Mouse (Mus musculus) ES-E14 (cell line): ENCODE measurements around the gene Stmn1. TPM values are rescaled to one million over a fixed set of nuclear protein-coding genes. Genes with fewer than 3 reads are reported as not detected.

Source experiments
- DNase-seq: peaks from one replicate; pipeline ENCODE4 v3.0.0-alpha.2; 2013; ENCODE audit warnings: low read depth, low spot score
- H3K27ac ChIP-seq: 2 replicates; pipeline ENCODE4 v1.5.1; 2012; ENCODE audit warnings: low read depth, mild to moderate bottlenecking, low read length, moderate library complexity, mixed read lengths; ENCODE audit not compliant: poor library complexity, insufficient read depth, severe bottlenecking
- H3K36me3 ChIP-seq: 2 replicates; pipeline ENCODE4 v1.6.1; 2012; ENCODE audit warnings: mild to moderate bottlenecking, low read length, moderate library complexity, mixed read lengths; ENCODE audit not compliant: control insufficient read depth, poor library complexity, insufficient read depth, severe bottlenecking
- H3K4me1 ChIP-seq, 2 experiments: fragments of 150-350 bp in 1 of 2; sonication (generic) in 1 of 2; 2 replicates each; pipeline ENCODE4 v1.6.1; 2012; ENCODE audit warnings: low read length in 2 of 2, mild to moderate bottlenecking in 1 of 2, mixed read lengths in 1 of 2; ENCODE audit not compliant: control insufficient read depth in 2 of 2, insufficient read depth in 2 of 2, poor library complexity in 1 of 2
- H3K4me3 ChIP-seq, 2 experiments: fragments of 150-350 bp in 1 of 2; sonication (generic) in 1 of 2; 2 replicates each; pipeline ENCODE4 v1.5.1; 2012; ENCODE audit warnings: low read length in 2 of 2, low read depth in 1 of 2, mild to moderate bottlenecking in 1 of 2, mixed read lengths in 1 of 2; ENCODE audit not compliant: insufficient read depth in 1 of 2, poor library complexity in 1 of 2, severe bottlenecking in 1 of 2
- H3K9ac ChIP-seq: 2 replicates; pipeline ENCODE4 v1.6.1; 2012; ENCODE audit warnings: low read depth, mild to moderate bottlenecking, low read length, mixed read lengths; ENCODE audit not compliant: poor library complexity, insufficient read depth, severe bottlenecking
- H3K9me3 ChIP-seq: fragments of 150-350 bp; sonication (generic); 2 replicates; pipeline ENCODE4 v1.6.1; 2012; ENCODE audit warnings: low read depth, mild to moderate bottlenecking, low read length; ENCODE audit not compliant: control insufficient read depth, insufficient read depth
- CHD2 ChIP-seq: IDR thresholded peaks from 2 replicates; pipeline ENCODE4 v1.6.1; 2014; ENCODE audit warnings: mild to moderate bottlenecking, low read depth, low read length, inconsistent platforms
- HCFC1 ChIP-seq: IDR thresholded peaks from 2 replicates; pipeline ENCODE4 v1.6.1; 2012; ENCODE audit warnings: low read length, inconsistent platforms, borderline replicate concordance; ENCODE audit not compliant: insufficient read depth
- MAFK ChIP-seq: IDR thresholded peaks from 2 replicates; pipeline ENCODE4 v1.6.1; 2014; ENCODE audit warnings: mild to moderate bottlenecking, low read depth, low read length, inconsistent platforms; ENCODE audit not compliant: insufficient read depth
- ZC3H11A ChIP-seq: IDR thresholded peaks from 2 replicates; pipeline ENCODE4 v1.6.1; 2012; ENCODE audit warnings: low read depth, mild to moderate bottlenecking, inconsistent platforms, low read length, borderline replicate concordance
- ZNF384 ChIP-seq: IDR thresholded peaks from 2 replicates; pipeline ENCODE4 v1.6.1; 2012; ENCODE audit warnings: low read depth, low read length, inconsistent platforms
- in situ Hi-C, 2 experiments: fragments of 600-800 bp; cut with MboI; formaldehyde crosslinking; loops; one replicate each; pipeline ENCODE4 v1.15.1; 2025; ENCODE audit warnings: low sequenced_read_pairs in 2 of 2, inconsistent platforms in 1 of 2; ENCODE audit not compliant: unreplicated experiment in 2 of 2
- total RNA-seq: library from RNA; depleted of rRNA; stranded (reverse); fragments of 300-350 nt; gene quantifications from 2 replicates; pipeline ENCODE4 v1.2.3, GENCODE M21; 2012

Stmn1 gene
- total RNA-seq, 1 experiment = 361 TPM

GRCm38 (mm10) chr4:134442216-134442615 lies 25.9 kb upstream of the Stmn1 start:
- Histone ChIP-seq H3K4me3 (no peak overlapping the region), H3K9ac (no peak overlapping the region), H3K4me1 (peaks cover 7 to 20% of the 10 kb centered on the region in 2 experiments; a peak in 2 of 4 replicates), H3K9me3 (no peaks in the 10 kb centered on the region), H3K36me3 (no peaks in the 10 kb centered on the region), H3K27ac (no peak overlapping the region)
- no peak for TF ChIP-seq ZC3H11A
- TF ChIP-seq HCFC1 = no peak
- TF ChIP-seq MAFK = no peak
- no peak for TF ChIP-seq ZNF384
- no peak for TF ChIP-seq CHD2
- DNase-seq = no peak
- in situ Hi-C loops = no loop called here

- Histone ChIP-seq H3K27ac (no peak overlapping the region), H3K4me1 (peaks cover 7 to 24% of the 10 kb centered on the region in 2 experiments; a peak in 3 of 4 replicates), H3K4me3 (no peak overlapping the region), H3K36me3 (no peaks in the 10 kb centered on the region), H3K9ac (no peak overlapping the region), H3K9me3 (no peaks in the 10 kb centered on the region)
- in situ Hi-C loops = no loop called here
- TF ChIP-seq HCFC1 (no peak), CHD2 (no peak), ZC3H11A (no peak), MAFK (no peak), ZNF384 (no peak)
- no peak for DNase-seq
Measured at GRCm38 (mm10) chr4:134443589-134443988, 24.5 kb upstream of the Stmn1 start.

GRCm38 (mm10) chr4:134444949-134445348 lies 23.2 kb upstream of the Stmn1 start:
- H3K27ac ChIP-seq = no peak overlapping the region
- no peaks in the 10 kb centered on the region for H3K9me3 ChIP-seq
- H3K4me3 ChIP-seq = no peak overlapping the region
- no peak overlapping the region for H3K9ac ChIP-seq
- TF ChIP-seq MAFK = no peak
- no peak for TF ChIP-seq ZNF384
- no peak for TF ChIP-seq HCFC1
- TF ChIP-seq CHD2 = no peak
- TF ChIP-seq ZC3H11A = no peak
- in situ Hi-C loops = no loop called here
- no peak for DNase-seq
- no peaks in the 10 kb centered on the region for H3K36me3 ChIP-seq
- H3K4me1 ChIP-seq = peaks cover 7 to 29% of the 10 kb centered on the region in 2 experiments; a peak in 3 of 4 replicates

- DNase-seq = no peak
- no peak overlapping the region for H3K27ac ChIP-seq
- TF ChIP-seq ZC3H11A (no peak), HCFC1 (no peak), MAFK (no peak), ZNF384 (no peak), CHD2 (no peak)
- H3K9ac ChIP-seq = no peak overlapping the region
- no peaks in the 10 kb centered on the region for H3K9me3 ChIP-seq
- H3K36me3 ChIP-seq = no peaks in the 10 kb centered on the region
- in situ Hi-C loops = no loop called here
- H3K4me3 ChIP-seq = no peak overlapping the region
- peaks cover 9 to 31% of the 10 kb centered on the region in 2 experiments; a peak in 3 of 4 replicates for H3K4me1 ChIP-seq
Measured at GRCm38 (mm10) chr4:134445489-134445888, 22.6 kb upstream of the Stmn1 start.

- no peaks in the 10 kb centered on the region for H3K9me3 ChIP-seq
- peak overlapping the region; percentile 14; the same call in 1 of the 2 replicates for H3K9ac ChIP-seq
- H3K4me3 ChIP-seq = peak overlapping the region; percentile 36 to 41; a peak in 2 of 4 replicates
- DNase-seq = no peak
- peak overlapping the region; percentile 51; the same call in 1 of the 2 replicates for H3K27ac ChIP-seq
- no peak for TF ChIP-seq HCFC1
- no peak for TF ChIP-seq ZNF384
- no peak for TF ChIP-seq ZC3H11A
- no peak for TF ChIP-seq MAFK
- TF ChIP-seq CHD2 = no peak
- H3K36me3 ChIP-seq = no peaks in the 10 kb centered on the region
- peaks cover 9 to 33% of the 10 kb centered on the region in 2 experiments; a peak in 3 of 4 replicates for H3K4me1 ChIP-seq
- in situ Hi-C loops = no loop called here
Measured at GRCm38 (mm10) chr4:134447966-134448365, 20.2 kb upstream of the Stmn1 start.
